Mouse (Mus musculus): ENCODE measurements around the gene Nfil3. TPM values are rescaled to one million over a fixed set of nuclear protein-coding genes. Genes with fewer than 3 reads are reported as not detected.

Gene Nfil3
- total and polyA plus RNA-seq, 3 experiments, result 0.35 to 0.93 TPM; not detected in 1

DNA sequence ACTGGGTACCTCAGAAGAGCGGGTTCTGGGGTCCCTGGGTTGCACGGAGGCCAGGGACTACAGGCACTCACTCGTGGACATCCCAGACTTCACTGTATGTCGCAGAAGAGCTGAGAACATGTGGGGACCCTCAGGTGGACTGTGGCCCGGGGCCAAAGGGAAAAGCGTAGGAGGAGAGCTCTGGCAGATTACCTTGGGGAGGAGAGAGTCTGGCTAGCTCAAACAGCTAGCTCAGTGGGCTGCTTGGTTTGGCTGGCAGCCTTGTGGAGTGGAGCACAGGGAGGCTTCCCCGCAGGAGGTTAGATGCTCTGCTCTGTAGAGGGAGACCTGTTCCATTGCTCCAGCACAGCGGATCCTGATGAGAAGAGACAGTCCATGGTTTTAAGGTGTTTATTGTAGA lies 15.3 kb upstream of the Nfil3 start:
- H3K4me3 ChIP-seq (ENCODE audit: control insufficient read depth in 1 of 2, insufficient read depth in 1 of 2, low read depth in 2 of 2, low read length in 2 of 2), result no peak overlapping the region
- no peak for TF ChIP-seq HCFC1 (IDR thresholded peaks at IDR 0.05; ENCODE audit: low read depth, low read length)
- TF ChIP-seq RAD21 (IDR thresholded peaks at IDR 0.05; ENCODE audit: low read depth, low read length), result no peak
- TF ChIP-seq ZKSCAN1 (IDR thresholded peaks at IDR 0.05; ENCODE audit: low read depth, low read length), result no peak
- no peak for TF ChIP-seq JUND (IDR thresholded peaks at IDR 0.05; ENCODE audit: low read depth, low read length)
- no peak for TF ChIP-seq CHD2 (IDR thresholded peaks at IDR 0.05; ENCODE audit: low read length)
- no peak for TF ChIP-seq ETS1 (IDR thresholded peaks at IDR 0.05; ENCODE audit: low read depth, low read length)
- no peak for TF ChIP-seq ELF1 (IDR thresholded peaks at IDR 0.05; ENCODE audit: low read depth, low read length)
- TF ChIP-seq ZC3H11A (IDR thresholded peaks at IDR 0.05; ENCODE audit: low read depth, low read length), result no peak
- no peak for DNase-seq (ENCODE audit: low read depth, low spot score)
- H3K36me3 ChIP-seq (ENCODE audit: control insufficient read depth in 1 of 2, insufficient read depth in 2 of 2, low read length in 2 of 2), result no peaks in the 10 kb centered on the region
- no peaks in the 10 kb centered on the region for H3K79me2 ChIP-seq (ENCODE audit: control insufficient read depth, insufficient read depth, low read length, poor library complexity)
- no peak overlapping the region for H3K27ac ChIP-seq (ENCODE audit: control insufficient read depth, low read depth, low read length)
- H3K9ac ChIP-seq (ENCODE audit: control insufficient read depth, low read depth, low read length, poor library complexity, severe bottlenecking), result no peak overlapping the region
- no peaks in the 10 kb centered on the region for H3K9me3 ChIP-seq (replicated peaks; ENCODE audit: insufficient read depth, low read length)
- H3K4me1 ChIP-seq (ENCODE audit: control insufficient read depth in 1 of 2, insufficient read depth in 2 of 2, low read length in 2 of 2), result no peaks in the 10 kb centered on the region
- H3K27me3 ChIP-seq (ENCODE audit: control insufficient read depth in 1 of 2, insufficient read depth in 2 of 2, low read length in 2 of 2), result no peaks in the 10 kb centered on the region

GRCm38 (mm10) chr13:52994197-52994881 lies 13.5 kb upstream of the Nfil3 start:
- Histone ChIP-seq H3K27ac (ENCODE audit: control insufficient read depth, low read depth, low read length) (no peak overlapping the region), H3K27me3 (ENCODE audit: control insufficient read depth in 1 of 2, insufficient read depth in 2 of 2, low read length in 2 of 2) (no peaks in the 10 kb centered on the region), H3K79me2 (ENCODE audit: control insufficient read depth, insufficient read depth, low read length, poor library complexity) (no peaks in the 10 kb centered on the region), H3K4me1 (ENCODE audit: control insufficient read depth in 1 of 2, insufficient read depth in 2 of 2, low read length in 2 of 2) (no peaks in the 10 kb centered on the region), H3K9me3 (replicated peaks; ENCODE audit: insufficient read depth, low read length) (no peaks in the 10 kb centered on the region), H3K36me3 (ENCODE audit: control insufficient read depth in 1 of 2, insufficient read depth in 2 of 2, low read length in 2 of 2) (no peaks in the 10 kb centered on the region), H3K9ac (ENCODE audit: control insufficient read depth, low read depth, low read length, poor library complexity, severe bottlenecking) (no peak overlapping the region), H3K4me3 (ENCODE audit: control insufficient read depth in 1 of 2, insufficient read depth in 1 of 2, low read depth in 2 of 2, low read length in 2 of 2) (no peak overlapping the region)
- no peak for TF ChIP-seq TBP (IDR thresholded peaks at IDR 0.05; ENCODE audit: low read depth, low read length)
- TF ChIP-seq ZKSCAN1 (IDR thresholded peaks at IDR 0.05; ENCODE audit: low read depth, low read length), result no peak
- no peak for TF ChIP-seq MYC (IDR thresholded peaks at IDR 0.05; ENCODE audit: low read depth, low read length)
- TF ChIP-seq USF2 (IDR thresholded peaks at IDR 0.05; ENCODE audit: borderline replicate concordance in 1 of 2, insufficient read depth in 1 of 2, low read depth in 1 of 2, low read length in 2 of 2), result no peak
- no peak for TF ChIP-seq NRF1 (IDR thresholded peaks at IDR 0.05; ENCODE audit: insufficient read depth, low read depth, low read length, poor library complexity, severe bottlenecking)
- TF ChIP-seq GATA1 (IDR thresholded peaks at IDR 0.05; ENCODE audit: low read depth, low read length), result no peak
- no peak for TF ChIP-seq JUND (IDR thresholded peaks at IDR 0.05; ENCODE audit: low read depth, low read length)
- TF ChIP-seq MAZ (IDR thresholded peaks at IDR 0.05; ENCODE audit: low read depth, low read length), result no peak
- TF ChIP-seq E2F4 (IDR thresholded peaks at IDR 0.05; ENCODE audit: borderline replicate concordance, low read depth, low read length), result no peak
- no peak for TF ChIP-seq UBTF (IDR thresholded peaks at IDR 0.05; ENCODE audit: borderline replicate concordance, insufficient read depth, low read depth, low read length)
- TF ChIP-seq RAD21 (IDR thresholded peaks at IDR 0.05; ENCODE audit: low read depth, low read length), result no peak
- DNase-seq (ENCODE audit: low read depth, low spot score), result no peak
